Comparison of ENCODE assay signal across 8 mouse cellular contexts in genomic region chr10:60351761-60352455, GRCm38 (mm10). TPM values are rescaled to one million over a fixed set of nuclear protein-coding genes. Genes with fewer than 3 reads are reported as not detected.
DNase-seq lines count a peak whose midpoint lies in the region; ATAC-seq and TF ChIP-seq lines count a peak whose summit lies in the region.

No protein-coding gene starts in this region.

- peak overlapping the region; percentile 91 for H3K27ac ChIP-seq in embryonic fibroblast, embryonic 13.5 days (ENCODE audit: insufficient read depth, low read length)
- peak overlapping the region; percentile 78 for H3K27ac ChIP-seq in limb, embryonic 10.5 days
- H3K27ac ChIP-seq in midbrain, embryonic 12.5 days (replicated peaks), result peak overlapping the region; percentile 21; the same call in 1 of the 2 replicates

- DNase-seq in thymus, postnatal 25 days, result peak; percentile 40
- no peak for DNase-seq in thymus, postnatal 14 days
- peak; percentile 77 for DNase-seq in heart, postnatal 36 days
- DNase-seq in limb, embryonic 10.5 days (ENCODE audit: low spot score), result no peak
- no peak for DNase-seq in cerebellum, postnatal 36 days

- no peaks in the 10 kb centered on the region for H3K9me3 ChIP-seq in limb, embryonic 10.5 days (replicated peaks)
- no peaks in the 10 kb centered on the region for H3K9me3 ChIP-seq in midbrain, embryonic 12.5 days

- 31% methylated on average over 7 of the region's 7 CpGs for WGBS in limb, embryonic 10.5 days
- 34% methylated on average over 7 of the region's 7 CpGs for WGBS in midbrain, embryonic 12.5 days

- TF ChIP-seq POLR2A in embryonic fibroblast, embryonic 13.5 days (IDR thresholded peaks at IDR 0.05; ENCODE audit: low read depth, low read length), result 0 out of 2 replicates have a peak, but pooled peaks have one; percentile 22

- intact Hi-C loops in heart, postnatal 36 days (cut with DNase I), result loop anchor here (5.0 kb wide), 1 partner anchor 480 kb away; the partner anchor contains the start of gene Unc5b

- peaks cover 28% of the 10 kb centered on the region for H3K4me1 ChIP-seq in embryonic fibroblast, embryonic 13.5 days (ENCODE audit: control insufficient read depth, insufficient read depth, low read length)
- H3K4me1 ChIP-seq in limb, embryonic 10.5 days, result peaks cover 60% of the 10 kb centered on the region
- peaks cover 24% of the 10 kb centered on the region for H3K4me1 ChIP-seq in midbrain, embryonic 12.5 days

- no peak for TF ChIP-seq CTCF in embryonic fibroblast, embryonic 13.5 days (IDR thresholded peaks at IDR 0.05; ENCODE audit: borderline replicate concordance, insufficient read depth, low read length)

- H3K36me3 ChIP-seq in limb, embryonic 10.5 days, result no peaks in the 10 kb centered on the region
- H3K36me3 ChIP-seq in midbrain, embryonic 12.5 days, result no peaks in the 10 kb centered on the region

- no peak overlapping the region for H3K4me3 ChIP-seq in embryonic fibroblast, embryonic 13.5 days (ENCODE audit: insufficient read depth, low read length)
- H3K4me3 ChIP-seq in limb, embryonic 10.5 days, result no peak overlapping the region
- no peak overlapping the region for H3K4me3 ChIP-seq in midbrain, embryonic 12.5 days

- ATAC-seq in midbrain, embryonic 12.5 days (ENCODE audit: low FRiP score, low read depth), result peak; percentile 66; the same call in 1 of the 2 replicates
- no peak for ATAC-seq in erythroid progenitor cell, adult 5-6 weeks (replicated peaks; ENCODE audit: low FRiP score, poor library complexity, severe bottlenecking)

- no peak overlapping the region for H3K4me2 ChIP-seq in midbrain, embryonic 12.5 days (replicated peaks)

- peaks cover 18% of the 10 kb centered on the region for H3K27me3 ChIP-seq in limb, embryonic 10.5 days (ENCODE audit: low read depth, poor library complexity, severe bottlenecking)
- peaks cover 20% of the 10 kb centered on the region for H3K27me3 ChIP-seq in midbrain, embryonic 12.5 days

- no peak overlapping the region for H3K9ac ChIP-seq in midbrain, embryonic 12.5 days (replicated peaks)

RNA-seq across cellular contexts. Expression of gene Vsir, which starts 5.3 kb away (rescaled TPM):
- polyA plus RNA-seq in embryonic fibroblast, embryonic 13.5 days (2011; ENCODE audit: insufficient read length, low read depth, missing spikeins), result 5.1 and 7.7 TPM in 2 replicates
- 10 to 100 TPM; 17.6 to 27.0 TPM for total RNA-seq in heart, postnatal 36 days (2021)
- polyA plus RNA-seq in limb, embryonic 10.5 days (2016; fragmentation: Nextera tagmentation; extraction: Ambion mirVana), result 1.1 and 2.0 TPM in 2 replicates
- polyA plus RNA-seq in midbrain, embryonic 12.5 days (2016; fragmentation: Nextera tagmentation; extraction: Ambion mirVana), result 1.7 and 2.3 TPM in 2 replicates
- 84.7 and 114 TPM in 2 replicates for total RNA-seq in erythroid progenitor cell, adult 5-6 weeks (2015; ENCODE audit: low replicate concordance)
- 84.7 and 147 TPM in 2 replicates for total RNA-seq in erythroid progenitor cell, adult 5-6 weeks (2017; ENCODE audit: low replicate concordance)

RNA-seq across cellular contexts. Expression of gene Gm17455, which starts 47.6 kb away (rescaled TPM):
- polyA plus RNA-seq in embryonic fibroblast, embryonic 13.5 days (2011; ENCODE audit: insufficient read length, low read depth, missing spikeins), result not detected in 2 replicates
- total RNA-seq in heart, postnatal 36 days (2021), result not detected
- polyA plus RNA-seq in limb, embryonic 10.5 days (2016; fragmentation: Nextera tagmentation; extraction: Ambion mirVana), result 0.53 and 0.65 TPM in 2 replicates
- 3.0 and 3.7 TPM in 2 replicates for polyA plus RNA-seq in midbrain, embryonic 12.5 days (2016; fragmentation: Nextera tagmentation; extraction: Ambion mirVana)
- total RNA-seq in erythroid progenitor cell, adult 5-6 weeks (2015; ENCODE audit: low replicate concordance), result not detected in 2 replicates
- total RNA-seq in erythroid progenitor cell, adult 5-6 weeks (2017; ENCODE audit: low replicate concordance), result not detected in 2 replicates

Comparison
In these comparisons a context has a peak if more than half of its experiments do, and no peak if none do; other contexts are left out.
1. DNase-seq: peak in thymus, postnatal 25 days (single experiment) and heart, postnatal 36 days (2 of 2); none in thymus, postnatal 14 days (single experiment), limb, embryonic 10.5 days (single experiment) and cerebellum, postnatal 36 days (0 of 2).
2. H3K27ac ChIP-seq: peak in every context shown above with its lines; median percentile 91 in embryonic fibroblast, embryonic 13.5 days; 78 in limb, embryonic 10.5 days; 21 in midbrain, embryonic 12.5 days.